Mouse (Mus musculus) monocyte, adult 2 months (primary cell): Measurements from ENCODE around the gene Atp7b.

Source experiments
- DNase-seq, 2 experiments: peaks; one replicate each; pipeline ENCODE4 v3.0.0; 2022; ENCODE audit warnings: low spot score in 2 of 2, low read depth in 1 of 2

Gene Atp7b

DNA sequence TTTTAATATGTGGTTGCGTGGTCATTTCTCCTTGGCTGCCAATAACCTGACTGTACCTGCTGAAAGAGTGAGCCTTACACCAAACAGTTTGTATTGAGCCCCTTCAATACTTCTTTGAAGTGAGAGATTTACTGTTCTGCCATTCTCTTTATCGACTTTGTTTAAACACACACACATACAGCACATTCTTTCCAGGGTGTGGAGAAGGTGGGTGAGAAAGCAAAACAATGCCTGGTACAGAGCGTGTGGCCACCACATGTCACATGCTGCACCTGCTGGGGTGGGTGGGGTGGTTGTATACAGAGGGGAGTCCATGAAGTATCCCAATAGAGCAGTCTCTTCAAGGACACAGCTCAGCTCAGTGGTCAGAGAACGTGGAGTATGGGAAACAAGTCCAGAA lies 34.9 kb downstream of the Atp7b start:
- DNase-seq, result no peak

DNA sequence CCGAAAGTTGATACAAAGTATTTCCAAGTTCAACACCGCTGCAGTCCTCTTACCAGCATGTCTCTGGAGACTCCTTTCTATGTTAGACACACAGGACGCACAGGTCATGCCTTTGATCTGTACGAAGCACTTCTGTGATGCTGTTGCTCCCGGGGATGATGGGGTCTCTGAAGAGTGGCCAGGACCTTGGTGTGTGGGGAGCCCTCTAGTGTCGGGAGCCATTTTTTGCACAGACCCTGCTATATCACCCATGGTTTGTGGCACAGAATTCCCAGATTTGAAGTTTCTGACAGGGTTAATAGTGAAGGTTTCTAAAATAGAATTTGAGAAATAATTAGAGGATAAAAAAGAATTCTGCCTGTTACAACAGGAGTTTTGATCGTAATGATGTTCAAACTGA lies 37.9 kb downstream of the Atp7b start:
- DNase-seq, result no peak

DNA sequence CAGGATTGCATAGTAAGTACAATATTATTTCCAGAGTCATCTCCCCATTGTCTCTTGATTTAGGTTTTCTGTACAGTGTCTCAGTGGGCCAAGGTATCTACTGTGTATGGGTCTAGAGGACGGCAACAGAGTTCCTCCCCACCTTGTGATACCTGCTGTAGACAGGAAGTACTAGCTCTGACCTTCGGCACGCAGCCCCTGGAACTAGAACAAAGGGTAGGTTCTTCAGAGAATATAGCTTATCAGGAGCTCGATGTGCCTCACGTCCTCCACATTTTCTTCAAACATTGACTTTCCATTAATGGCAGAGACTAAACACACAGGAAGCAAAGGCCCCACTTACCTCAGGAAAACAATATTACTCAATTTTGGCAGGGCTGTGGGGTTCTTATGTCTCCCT lies 40.6 kb downstream of the Atp7b start:
- DNase-seq, result no peak

DNA sequence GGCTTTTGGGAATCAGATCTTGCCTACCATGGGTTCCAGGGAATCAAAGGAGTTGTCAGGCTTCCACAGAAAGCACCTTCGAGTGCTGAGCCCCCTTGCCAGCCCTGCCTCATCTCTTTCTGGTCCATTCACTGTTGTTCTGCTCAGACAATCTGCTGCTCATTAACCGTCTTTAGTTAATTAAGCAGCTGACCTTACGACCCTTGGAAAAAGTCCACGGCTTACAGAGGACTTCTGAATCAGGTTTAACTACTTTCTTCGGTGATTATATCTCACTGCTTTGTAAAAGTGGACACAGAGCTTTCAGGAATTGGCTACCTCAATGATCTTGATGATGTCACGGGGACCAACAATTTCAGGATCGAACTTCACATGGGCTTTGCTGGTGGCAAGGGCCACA lies 42.4 kb downstream of the Atp7b start:
- no peak for DNase-seq

DNA sequence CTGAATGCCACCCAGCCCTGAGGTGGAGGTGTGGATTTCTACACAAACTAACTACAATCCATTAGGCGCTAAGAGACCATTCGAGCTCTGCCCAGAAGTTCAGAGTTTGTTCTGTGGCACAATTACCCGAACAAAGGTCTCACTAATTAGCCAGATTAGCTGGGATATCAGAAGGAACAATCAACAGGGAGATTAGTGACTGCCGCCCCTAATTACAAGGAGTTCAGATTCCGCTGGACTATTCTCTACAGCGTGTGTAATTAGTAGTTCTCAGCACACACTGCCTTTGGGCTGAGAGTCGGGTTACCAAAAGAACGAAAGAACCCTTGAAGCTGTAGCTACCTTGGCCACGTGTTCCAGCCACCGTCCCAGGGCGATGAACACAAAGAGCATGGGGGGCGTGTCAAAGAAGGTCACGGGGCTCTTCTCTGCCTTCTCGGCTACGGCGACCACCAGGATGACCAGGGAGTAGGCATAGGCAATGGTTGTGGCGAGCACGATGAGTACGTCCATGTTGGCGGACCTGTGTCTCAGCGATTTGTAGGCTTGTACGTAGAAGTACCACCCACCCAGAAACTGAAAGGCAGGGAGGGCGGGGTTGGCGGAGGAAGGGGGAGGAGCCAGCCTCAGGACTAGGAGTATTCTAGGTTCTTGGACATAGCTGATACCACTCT lies 46.9 kb downstream of the Atp7b start:
- DNase-seq, result no peak

DNA sequence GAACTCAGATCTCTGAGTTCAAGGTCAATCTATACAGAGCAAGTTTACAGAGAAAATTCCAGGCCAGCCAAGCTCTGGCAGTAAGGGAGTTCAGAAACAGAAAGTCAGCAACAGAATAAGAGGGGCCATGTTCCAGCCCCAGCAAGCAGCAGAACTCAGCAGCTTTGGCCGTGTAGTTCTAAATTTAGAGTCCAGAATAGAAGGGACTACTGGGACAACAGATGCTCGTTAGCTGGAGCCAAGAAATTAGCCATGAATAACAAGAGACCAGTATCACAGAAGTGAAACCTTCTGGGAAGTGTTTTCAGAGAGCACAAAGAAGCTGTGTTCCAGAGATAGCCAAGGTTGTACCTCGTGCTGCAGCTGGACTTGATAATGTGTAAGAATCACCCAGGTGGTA lies 50.7 kb downstream of the Atp7b start:
- DNase-seq, result no peak

DNA sequence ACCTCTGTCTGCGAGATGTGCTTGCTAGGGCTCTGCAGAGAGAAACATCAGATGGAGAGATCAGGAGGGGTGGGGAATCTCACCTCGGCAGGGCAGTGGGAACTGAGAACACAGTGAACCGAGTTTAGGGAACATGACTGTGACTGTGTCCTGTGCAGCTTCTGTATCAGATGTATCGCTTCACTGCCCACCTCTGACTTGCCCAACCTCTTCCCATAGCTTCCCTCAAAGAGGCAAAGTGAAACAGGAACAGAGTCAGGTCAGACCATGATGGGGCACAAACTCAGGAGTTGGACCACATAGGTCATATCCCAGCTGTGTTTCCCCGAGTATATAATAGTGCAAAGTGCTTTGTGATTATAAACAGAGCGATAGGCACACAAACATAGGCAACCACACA lies 53.7 kb downstream of the Atp7b start:
- no peak for DNase-seq

DNA sequence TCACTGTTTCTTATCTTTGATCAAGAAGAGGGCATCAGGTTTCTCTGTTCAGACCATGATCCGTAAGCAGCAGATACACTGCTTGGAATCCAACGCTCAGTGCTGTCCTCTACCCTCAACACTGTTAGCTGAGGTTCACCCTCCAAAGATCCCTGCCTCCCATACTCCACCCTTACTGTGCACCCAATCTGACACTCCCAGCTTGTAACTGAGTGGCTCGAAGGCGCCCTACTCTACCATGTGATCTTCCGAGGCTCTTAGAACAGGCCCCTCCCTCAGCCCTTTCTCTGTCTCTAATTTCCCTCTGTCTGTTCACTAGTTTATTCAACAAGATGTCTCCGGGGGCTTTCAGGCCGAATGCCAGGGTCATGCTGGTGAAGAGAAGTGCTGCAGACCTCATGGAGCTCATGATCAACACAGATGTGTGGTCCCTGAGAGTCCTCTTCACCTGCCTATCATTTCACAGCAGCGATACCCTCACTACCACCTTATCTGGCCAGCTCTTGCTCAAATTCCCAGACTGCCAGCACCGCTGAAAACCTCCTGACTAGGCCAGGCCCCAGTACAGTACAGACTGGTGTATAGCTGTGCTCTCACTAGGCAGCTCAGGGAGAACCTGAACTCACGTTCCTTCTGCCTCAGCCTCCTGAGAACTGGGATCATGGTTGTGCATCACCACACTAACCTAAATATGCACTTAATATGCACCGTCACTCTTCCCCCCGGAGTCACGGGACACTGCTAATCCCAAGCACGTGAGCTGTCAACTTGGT lies 55.2 kb downstream of the Atp7b start:
- no peak for DNase-seq

DNA sequence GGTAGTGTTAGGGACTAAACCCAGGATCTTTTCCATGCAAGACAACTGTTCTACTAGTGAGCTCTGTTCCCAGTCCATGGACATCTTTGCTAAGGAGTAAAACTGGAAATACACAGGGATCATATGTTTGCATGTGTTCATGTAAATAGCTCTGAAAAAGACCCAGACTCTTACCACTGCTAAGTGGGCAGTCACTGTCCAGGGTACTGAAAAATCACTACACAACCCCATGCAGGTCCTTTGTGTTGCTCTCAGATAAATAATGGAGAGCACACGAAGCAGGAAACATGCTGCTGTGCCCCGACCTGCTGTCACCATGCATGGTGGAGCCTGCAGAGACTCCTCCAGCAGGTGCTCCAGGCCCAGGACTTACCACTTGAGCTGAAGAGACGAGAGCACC lies 64.9 kb downstream of the Atp7b start:
- DNase-seq, result no peak

DNA sequence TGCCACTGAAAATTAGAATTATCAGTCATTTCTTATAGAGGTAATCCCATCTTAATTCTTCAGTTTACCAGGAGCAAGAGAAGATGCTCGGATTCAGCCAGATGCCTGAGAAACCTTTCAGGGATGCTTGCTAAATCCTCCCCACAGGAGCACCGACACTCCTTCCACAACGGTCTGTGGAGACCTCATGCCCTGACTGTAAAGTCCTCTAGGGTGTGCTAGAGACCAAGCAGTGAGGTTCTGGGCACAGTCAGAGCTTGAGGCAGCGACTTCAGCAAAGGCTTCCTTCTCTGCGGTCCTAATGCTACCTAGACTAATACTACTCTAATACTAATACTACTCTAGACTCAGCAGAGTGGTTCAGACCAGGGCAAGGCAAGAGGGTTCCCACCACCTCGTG lies 67.9 kb downstream of the Atp7b start:
- no peak for DNase-seq

DNA sequence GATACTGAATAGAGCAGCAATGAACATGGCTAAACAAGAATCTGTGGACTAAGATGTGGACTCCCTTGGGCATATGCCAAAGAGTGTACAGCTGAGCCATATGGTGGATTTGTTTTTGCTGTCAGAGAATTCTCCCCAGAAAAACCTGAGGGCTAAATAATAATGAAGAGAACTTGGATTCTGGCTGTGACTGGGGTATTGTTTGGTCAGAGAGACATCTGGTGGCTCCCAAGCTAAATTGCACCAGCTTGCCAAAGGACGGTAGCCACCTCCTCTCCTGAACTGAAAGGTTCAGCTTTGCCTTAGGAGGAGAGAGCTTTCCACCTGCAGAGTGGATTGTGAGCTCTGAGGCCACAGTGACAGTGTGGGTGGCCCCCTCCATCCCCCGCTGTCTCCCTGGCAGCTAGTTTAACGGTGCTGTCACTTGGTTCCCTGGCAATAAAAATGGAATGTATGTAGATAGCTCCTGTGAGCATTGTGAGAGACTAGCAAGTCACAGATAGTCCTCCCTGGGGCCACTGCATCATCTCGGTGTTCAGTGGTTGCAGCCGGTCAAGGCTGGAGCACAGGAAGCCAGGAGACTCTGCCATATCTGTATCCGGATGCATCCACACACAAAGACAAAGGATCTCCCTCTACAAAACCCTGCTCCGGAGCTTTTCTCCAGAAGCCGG lies 78.3 kb downstream of the Atp7b start:
- DNase-seq, result no peak

DNA sequence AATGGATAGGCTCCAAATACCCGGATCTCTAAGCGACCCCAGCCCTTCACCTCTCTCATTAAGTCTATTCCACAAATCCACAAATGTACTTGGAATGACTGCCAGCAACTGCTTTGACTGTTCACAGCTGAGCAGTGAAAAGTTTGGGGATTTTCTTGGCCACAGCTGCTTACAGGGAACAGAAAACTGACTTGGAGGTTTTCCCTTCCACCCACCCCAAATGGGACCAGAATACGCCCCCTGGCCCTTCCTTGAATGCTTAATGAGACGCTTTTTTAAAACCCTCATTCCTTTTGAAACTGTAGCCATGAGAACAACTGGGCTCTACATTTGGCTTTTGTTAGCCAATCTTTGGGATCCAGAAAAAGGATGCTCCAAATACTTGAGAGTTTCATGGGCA lies 81.9 kb downstream of the Atp7b start:
- DNase-seq, result no peak

DNA sequence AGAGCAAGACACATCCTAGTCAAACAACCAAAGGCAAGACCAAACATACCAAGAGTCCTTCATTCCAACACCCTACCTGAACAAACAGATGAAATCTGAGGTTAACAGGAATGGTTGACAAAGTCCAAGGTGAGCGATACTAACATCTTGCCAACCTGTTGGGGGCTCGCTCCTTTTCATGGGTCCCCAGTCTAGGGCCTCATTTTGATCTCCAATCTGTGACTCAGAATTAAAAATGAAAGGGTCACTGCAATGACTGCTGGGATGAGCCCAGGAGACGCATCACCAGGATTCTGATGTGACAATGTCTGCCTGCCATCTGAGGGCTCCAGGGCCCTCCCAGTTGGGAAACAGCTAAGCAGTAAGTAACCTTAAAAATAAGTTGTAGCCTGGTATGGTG lies 90.6 kb downstream of the Atp7b start, which contains the start of gene Ccdc70:
Ccdc70 (plus strand) TSS at position 301 of the 400 bp plus-strand sequence.
- no peak for DNase-seq

DNA sequence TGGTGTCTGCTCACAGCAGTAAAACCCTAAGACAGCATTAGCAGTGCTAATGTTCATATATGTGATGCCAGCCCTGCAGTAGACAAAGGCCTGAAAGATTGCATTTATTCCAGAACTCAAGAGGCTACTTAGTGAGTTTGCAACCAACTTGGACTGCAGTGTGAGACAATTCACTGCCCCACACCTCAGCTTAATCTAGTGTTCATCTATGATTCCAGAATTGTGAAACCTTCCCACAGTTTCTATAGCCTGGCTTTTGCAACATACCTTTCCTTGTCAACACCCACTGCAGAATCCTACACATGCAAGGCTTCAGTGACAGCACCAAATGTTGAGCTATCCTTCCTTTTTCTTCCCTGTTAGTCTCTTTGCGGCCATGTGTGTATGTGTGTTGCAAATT lies 93.5 kb downstream of the Atp7b start:
- DNase-seq, result no peak

DNA sequence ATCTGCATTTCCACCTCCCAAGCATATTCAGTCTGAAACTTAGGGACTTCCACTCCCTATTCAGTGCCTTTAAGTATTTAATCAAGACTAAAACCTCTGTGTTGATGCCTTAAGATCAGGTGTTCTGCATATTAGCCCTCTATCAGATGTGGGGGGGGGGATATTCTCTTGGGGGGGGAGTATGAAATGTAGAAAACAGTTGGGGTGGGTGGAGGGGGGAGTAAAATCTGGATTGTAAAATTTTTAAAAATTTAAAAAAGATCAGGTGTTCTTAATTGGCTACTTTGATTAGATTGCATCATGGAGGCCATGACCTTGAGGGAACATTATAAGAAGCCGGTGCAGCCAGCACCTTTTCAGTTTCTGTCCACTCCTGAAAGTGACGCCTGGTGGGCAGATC lies 101.7 kb downstream of the Atp7b start, which contains the start of gene Fam90a1a:
Fam90a1a (plus strand) TSS at position 301 of the 400 bp plus-strand sequence.
- no peak for DNase-seq

DNA sequence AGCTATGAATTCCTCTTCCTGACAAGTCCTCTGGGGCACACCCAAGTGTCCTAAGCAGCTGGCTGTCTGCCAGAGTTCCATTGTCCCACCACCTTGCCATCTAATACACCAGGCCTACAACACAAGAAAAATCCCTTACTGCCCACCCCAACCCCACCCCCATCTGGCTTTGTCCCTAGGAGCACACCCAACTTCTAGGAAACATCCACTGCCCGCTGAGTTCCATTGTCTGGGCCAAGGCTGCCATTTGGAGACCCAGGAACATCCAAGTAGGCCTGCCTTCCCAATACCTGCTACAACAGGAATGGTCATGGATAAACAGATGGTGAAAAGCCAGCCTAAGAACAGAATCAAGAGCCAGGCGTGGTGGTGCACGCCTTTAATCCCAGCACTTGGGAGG lies 103.8 kb downstream of the Atp7b start:
- DNase-seq, result no peak

DNA sequence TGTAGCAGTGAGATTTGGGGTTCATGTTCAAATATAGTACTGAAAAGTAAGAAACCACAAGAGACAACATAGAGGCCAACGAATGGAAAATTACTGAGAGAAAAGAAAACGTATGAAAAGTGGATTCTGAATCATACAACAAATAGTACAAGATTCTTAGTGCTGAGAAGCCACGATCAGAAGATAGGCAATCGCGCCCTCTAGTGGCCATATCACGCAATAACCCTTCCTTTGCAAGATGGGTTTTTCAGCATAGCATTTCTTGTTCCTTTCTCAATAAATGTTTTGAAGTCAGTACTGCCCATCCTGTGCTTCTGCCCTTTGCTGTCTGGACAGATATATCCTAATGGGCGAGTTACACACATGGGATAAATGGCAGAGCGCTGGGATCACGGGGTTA lies 104.8 kb downstream of the Atp7b start:
- no peak for DNase-seq

DNA sequence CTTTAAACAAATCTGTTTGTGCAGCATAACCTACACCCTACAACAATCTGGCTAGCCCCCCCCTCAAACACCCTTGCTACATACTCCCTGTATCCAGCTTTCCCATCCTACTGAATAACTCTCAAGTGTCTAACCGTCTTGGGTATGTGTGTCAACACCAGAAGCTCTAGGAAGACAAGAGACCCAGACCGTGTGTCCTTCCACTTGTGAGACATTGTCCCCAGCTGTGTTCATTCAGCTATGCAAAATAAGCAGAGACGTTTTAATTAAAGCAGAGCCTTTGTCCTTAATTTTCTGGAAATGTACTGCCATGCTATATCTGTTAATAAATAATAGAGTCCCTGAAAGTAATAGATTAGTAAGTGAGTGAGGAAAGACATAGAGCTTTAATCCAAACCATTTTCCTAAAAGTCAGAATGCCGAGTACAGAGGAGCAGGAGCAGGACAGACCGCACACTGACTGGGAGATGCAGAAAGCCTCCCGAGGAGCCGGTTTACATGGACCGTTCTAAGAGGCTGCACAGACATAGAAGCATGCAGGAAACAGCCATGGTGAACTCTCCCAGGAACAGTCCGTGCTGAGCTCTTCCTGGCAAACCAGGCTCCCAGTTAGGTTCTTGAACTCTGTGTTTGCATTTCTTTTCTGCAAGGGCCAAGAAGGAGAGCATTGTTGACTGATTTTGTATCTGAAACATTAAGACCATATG lies 112.6 kb downstream of the Atp7b start:
- DNase-seq, result no peak

DNA sequence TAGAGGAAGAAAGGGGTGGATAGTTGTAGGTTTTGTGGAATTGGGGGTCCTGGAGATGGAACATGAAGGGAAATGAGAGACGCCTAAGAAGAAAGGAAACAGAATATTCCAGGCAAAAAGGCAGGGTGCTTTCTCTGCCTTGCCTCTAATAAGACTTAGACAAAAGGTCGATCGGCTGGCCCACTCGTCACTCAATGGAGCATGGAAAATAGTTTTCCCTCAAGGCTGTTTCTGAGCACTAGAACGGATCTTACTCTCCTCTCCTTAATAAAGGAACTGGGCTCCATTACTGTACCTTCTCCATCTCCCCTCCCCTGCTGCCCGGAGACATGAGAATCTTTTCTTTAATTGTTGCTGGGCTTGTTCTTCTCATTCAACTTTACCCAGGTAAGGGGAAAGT lies 113.6 kb downstream of the Atp7b start, which contains the start of gene Defb13:
Defb13 (plus strand) TSS at position 301 of the 400 bp plus-strand sequence.
- DNase-seq, result no peak
